Mouse (Mus musculus): ENCODE results near the gene Tnfaip3. TPM values are rescaled to one million over a fixed set of nuclear protein-coding genes. Genes with fewer than 3 reads are reported as not detected.

Tnfaip3 gene
- polyA plus RNA-seq, 1 experiment from 2014 or later = 3.5 TPM

DNA sequence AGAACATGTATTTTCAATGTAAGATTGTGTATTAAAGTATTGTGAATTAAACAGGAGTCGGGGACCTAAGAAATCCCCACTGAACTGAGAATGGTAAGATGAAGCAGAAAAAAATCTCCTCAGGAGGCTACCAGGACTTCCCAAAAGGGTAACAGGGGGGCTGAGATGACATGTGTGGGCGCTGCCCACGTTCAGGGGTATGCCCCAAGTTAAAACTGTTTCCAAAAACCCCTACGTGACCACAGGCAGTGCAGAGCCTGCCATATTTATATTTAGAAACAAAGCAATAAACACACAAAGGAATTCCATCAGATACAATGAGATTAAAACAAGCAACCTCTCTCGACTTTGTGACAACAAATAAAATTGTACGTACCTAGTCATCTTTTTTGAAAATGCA lies 31.9 kb downstream of the Tnfaip3 start:
- H3K4me3 ChIP-seq (ENCODE audit: low read length) = no peak overlapping the region
- H3K4me2 ChIP-seq (replicated peaks; ENCODE audit: low read depth, low read length) = no peak overlapping the region
- peaks cover 15% of the 10 kb centered on the region for H3K4me1 ChIP-seq (ENCODE audit: insufficient read depth, low read length)
- H3K36me3 ChIP-seq (ENCODE audit: insufficient read depth, low read length) = no peaks in the 10 kb centered on the region
- H3K9me3 ChIP-seq (ENCODE audit: low read length) = no peaks in the 10 kb centered on the region
- H3K9ac ChIP-seq (replicated peaks; ENCODE audit: low read length) = no peak overlapping the region
- no peak overlapping the region for H3K27ac ChIP-seq (ENCODE audit: low read length)
- ATAC-seq (ENCODE audit: low FRiP score, low TSS enrichment) = no peak
- 74% methylated on average over 6 of the region's 6 CpGs for WGBS
- H3K27me3 ChIP-seq (ENCODE audit: insufficient read depth, low read length) = no peaks in the 10 kb centered on the region

DNA sequence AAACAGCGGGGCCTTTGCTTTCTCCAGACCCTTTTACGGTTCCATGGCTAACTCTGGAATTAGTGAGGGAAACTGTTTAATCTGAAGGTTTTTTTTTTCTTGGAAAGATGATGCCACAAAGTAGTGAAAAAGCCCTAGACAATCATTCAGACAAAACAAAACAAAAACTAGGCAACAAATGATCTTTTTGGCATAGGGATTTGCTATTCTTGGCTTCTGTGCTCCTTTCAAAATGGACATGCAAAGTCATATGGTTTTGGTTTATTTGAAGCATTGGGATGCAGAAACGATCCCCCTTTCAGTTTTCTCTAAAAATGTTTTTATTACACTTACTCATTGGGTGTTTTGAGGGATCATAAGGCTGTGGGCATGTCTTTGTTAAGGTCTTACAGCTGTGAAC lies 41.0 kb downstream of the Tnfaip3 start:
- no peak overlapping the region for H3K4me2 ChIP-seq (replicated peaks; ENCODE audit: low read depth, low read length)
- no peak overlapping the region for H3K4me3 ChIP-seq (ENCODE audit: low read length)
- no peak for ATAC-seq (ENCODE audit: low FRiP score, low TSS enrichment)
- no peaks in the 10 kb centered on the region for H3K36me3 ChIP-seq (ENCODE audit: insufficient read depth, low read length)
- H3K4me1 ChIP-seq (ENCODE audit: insufficient read depth, low read length) = no peaks in the 10 kb centered on the region
- WGBS = 71% methylated on average over 3 of the region's 3 CpGs
- H3K27me3 ChIP-seq (ENCODE audit: insufficient read depth, low read length) = no peaks in the 10 kb centered on the region
- no peak overlapping the region for H3K27ac ChIP-seq (ENCODE audit: low read length)
- H3K9me3 ChIP-seq (ENCODE audit: low read length) = peaks cover 3% of the 10 kb centered on the region; the same call in 1 of the 2 replicates
- H3K9ac ChIP-seq (replicated peaks; ENCODE audit: low read length) = no peak overlapping the region

DNA sequence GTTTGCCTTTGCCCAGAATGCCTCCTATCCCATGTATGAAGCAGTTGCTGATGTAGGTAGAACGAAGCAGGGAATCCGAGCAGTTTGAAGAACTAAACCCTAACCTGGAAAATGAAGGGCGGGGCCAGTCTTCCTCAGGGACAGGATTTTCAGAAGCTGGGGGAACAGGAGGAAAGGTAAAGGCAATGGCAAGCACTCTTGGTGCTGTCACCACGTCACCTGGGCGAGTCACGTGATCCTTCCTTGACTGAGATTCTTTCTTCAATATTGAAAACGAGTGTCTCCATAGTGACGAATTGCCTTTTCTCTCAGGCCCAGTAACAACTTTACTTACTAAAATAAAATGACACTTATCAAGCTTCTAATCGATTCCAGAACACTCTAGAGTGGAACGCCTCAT lies 48.6 kb downstream of the Tnfaip3 start:
- no peaks in the 10 kb centered on the region for H3K9me3 ChIP-seq (ENCODE audit: low read length)

DNA sequence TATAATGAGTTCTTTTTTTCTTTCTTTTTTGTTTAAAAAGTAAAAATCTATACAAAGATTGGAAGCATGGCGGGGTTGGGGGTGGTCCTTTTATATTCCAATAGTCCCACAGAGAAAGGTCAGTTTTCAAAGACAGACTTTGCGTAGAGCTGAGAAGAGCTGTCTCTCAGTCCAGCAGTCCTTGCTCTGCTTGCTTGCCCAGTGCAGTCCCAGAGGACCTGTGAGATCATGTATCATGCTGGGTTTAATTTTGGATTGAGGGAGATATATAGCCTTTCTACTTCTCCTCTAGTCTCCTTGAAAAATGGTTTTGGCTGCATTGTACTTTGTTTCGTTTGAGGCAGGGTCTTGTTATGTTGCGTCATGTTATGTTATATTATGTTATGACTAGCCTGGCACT lies 49.9 kb downstream of the Tnfaip3 start:
- Histone ChIP-seq H3K27ac (ENCODE audit: low read length) (no peak overlapping the region), H3K4me2 (replicated peaks; ENCODE audit: low read depth, low read length) (no peak overlapping the region), H3K36me3 (ENCODE audit: insufficient read depth, low read length) (no peaks in the 10 kb centered on the region), H3K9ac (replicated peaks; ENCODE audit: low read length) (no peak overlapping the region), H3K9me3 (ENCODE audit: low read length) (no peaks in the 10 kb centered on the region), H3K4me1 (ENCODE audit: insufficient read depth, low read length) (peaks cover 13% of the 10 kb centered on the region; the same call in 1 of the 2 replicates), H3K4me3 (ENCODE audit: low read length) (no peak overlapping the region), H3K27me3 (ENCODE audit: insufficient read depth, low read length) (no peaks in the 10 kb centered on the region)
- WGBS = 59% methylated on average over 4 of the region's 4 CpGs
- ATAC-seq (ENCODE audit: low FRiP score, low TSS enrichment) = no peak

More for the DNA sequence above, 48.6 kb downstream of the Tnfaip3 start:
- no peaks in the 10 kb centered on the region for H3K27me3 ChIP-seq (ENCODE audit: insufficient read depth, low read length)
- H3K4me1 ChIP-seq (ENCODE audit: insufficient read depth, low read length) = peaks cover 13% of the 10 kb centered on the region; the same call in 1 of the 2 replicates
- WGBS = 93% methylated on average over 10 of the region's 10 CpGs
- no peaks in the 10 kb centered on the region for H3K36me3 ChIP-seq (ENCODE audit: insufficient read depth, low read length)
- H3K27ac ChIP-seq (ENCODE audit: low read length) = no peak overlapping the region
- ATAC-seq (ENCODE audit: low FRiP score, low TSS enrichment) = no peak
- no peak overlapping the region for H3K4me2 ChIP-seq (replicated peaks; ENCODE audit: low read depth, low read length)
- no peak overlapping the region for H3K4me3 ChIP-seq (ENCODE audit: low read length)
- no peak overlapping the region for H3K9ac ChIP-seq (replicated peaks; ENCODE audit: low read length)

DNA sequence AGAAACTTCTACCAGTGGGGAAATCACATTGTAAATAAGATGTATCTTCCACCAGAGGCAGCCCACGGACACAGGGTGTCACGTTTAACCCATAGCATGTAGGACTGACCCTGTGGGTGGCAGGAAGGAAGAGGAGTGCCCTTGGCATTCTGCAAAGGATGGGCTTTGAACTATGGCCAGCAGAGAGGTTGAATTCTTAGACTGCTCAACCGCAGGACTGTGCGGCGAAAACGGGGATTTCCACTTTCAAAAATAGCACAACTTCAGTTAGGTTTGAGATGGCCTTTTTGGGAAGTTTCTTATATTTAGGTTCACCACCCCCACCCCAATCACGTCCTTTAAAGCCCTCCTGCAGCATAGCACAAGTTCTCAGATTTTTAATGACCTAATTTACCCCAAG lies 50.6 kb downstream of the Tnfaip3 start:
- H3K36me3 ChIP-seq (ENCODE audit: insufficient read depth, low read length) = no peaks in the 10 kb centered on the region
- no peaks in the 10 kb centered on the region for H3K9me3 ChIP-seq (ENCODE audit: low read length)
- no peak; the same call in 1 of the 2 replicates for ATAC-seq (ENCODE audit: low FRiP score, low TSS enrichment)
- H3K27ac ChIP-seq (ENCODE audit: low read length) = no peak overlapping the region
- no peak overlapping the region for H3K4me2 ChIP-seq (replicated peaks; ENCODE audit: low read depth, low read length)
- H3K27me3 ChIP-seq (ENCODE audit: insufficient read depth, low read length) = no peaks in the 10 kb centered on the region
- no peak overlapping the region for H3K9ac ChIP-seq (replicated peaks; ENCODE audit: low read length)
- no peak overlapping the region for H3K4me3 ChIP-seq (ENCODE audit: low read length)
- 56% methylated on average over 7 of the region's 7 CpGs for WGBS
- peaks cover 13% of the 10 kb centered on the region; the same call in 1 of the 2 replicates for H3K4me1 ChIP-seq (ENCODE audit: insufficient read depth, low read length)

DNA sequence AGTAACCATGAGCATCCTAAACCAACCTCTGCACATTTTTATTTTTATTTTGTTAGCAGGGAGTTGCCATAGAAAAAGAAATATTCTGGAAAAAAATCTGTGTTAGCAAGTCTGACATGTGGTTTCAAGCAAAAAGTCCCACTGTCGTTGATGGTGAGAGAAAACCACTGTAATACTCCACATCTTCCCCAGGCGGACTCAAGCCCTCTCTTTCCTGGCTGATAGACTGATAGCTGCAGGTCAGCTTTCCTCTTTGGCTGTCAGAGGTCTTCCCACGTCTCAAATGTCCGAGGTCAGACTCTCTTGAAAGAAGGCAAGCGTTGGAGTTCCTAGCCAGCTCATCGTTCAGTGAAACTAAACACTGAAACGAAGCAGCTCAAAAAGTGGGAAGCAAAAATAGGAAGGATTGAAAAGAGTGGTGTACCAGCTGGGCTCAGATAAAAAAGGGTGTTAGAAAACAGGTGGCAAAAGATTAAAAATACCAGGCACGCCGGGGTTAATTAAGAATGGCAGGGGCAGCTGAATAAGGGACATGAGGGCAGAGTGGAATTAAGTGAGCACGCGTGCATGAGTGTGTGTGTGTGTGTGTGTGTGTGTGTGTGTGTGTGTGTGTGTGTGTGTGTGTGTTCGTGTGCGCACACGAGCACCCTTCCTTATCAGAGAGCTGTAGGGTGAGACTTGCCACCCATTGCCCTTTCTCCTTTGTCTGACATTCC lies 55.5 kb downstream of the Tnfaip3 start:
- H3K9ac ChIP-seq (replicated peaks; ENCODE audit: low read length) = no peak overlapping the region
- no peaks in the 10 kb centered on the region for H3K27me3 ChIP-seq (ENCODE audit: insufficient read depth, low read length)
- no peak overlapping the region for H3K27ac ChIP-seq (ENCODE audit: low read length)
- H3K4me2 ChIP-seq (replicated peaks; ENCODE audit: low read depth, low read length) = no peak overlapping the region
- H3K36me3 ChIP-seq (ENCODE audit: insufficient read depth, low read length) = no peaks in the 10 kb centered on the region
- H3K4me3 ChIP-seq (ENCODE audit: low read length) = no peak overlapping the region
- H3K4me1 ChIP-seq (ENCODE audit: insufficient read depth, low read length) = peaks cover 9% of the 10 kb centered on the region; the same call in 1 of the 2 replicates
- no peak for ATAC-seq (ENCODE audit: low FRiP score, low TSS enrichment)
- WGBS = 37% methylated on average over 14 of the region's 14 CpGs
- no peaks in the 10 kb centered on the region for H3K9me3 ChIP-seq (ENCODE audit: low read length)

DNA sequence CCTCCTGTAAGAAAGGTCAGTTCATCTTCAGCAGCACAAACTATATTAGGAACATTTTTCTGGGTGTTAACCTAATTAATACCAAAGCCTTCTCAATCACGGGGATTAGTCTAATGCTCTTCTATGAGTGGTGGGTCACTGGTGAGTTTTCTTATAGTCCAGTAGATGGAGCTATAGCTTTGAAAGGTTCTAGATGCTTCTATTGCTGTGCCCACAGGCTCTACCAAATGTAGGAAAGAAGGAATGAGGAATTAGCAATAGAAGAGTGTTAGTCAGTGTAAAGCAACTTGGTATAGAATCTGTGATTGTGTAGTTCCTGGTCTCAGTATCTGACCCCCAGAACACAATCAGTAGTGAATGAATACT lies 61.8 kb downstream of the Tnfaip3 start:
- Histone ChIP-seq H3K27ac (ENCODE audit: low read length) (no peak overlapping the region), H3K9ac (replicated peaks; ENCODE audit: low read length) (no peak overlapping the region), H3K27me3 (ENCODE audit: insufficient read depth, low read length) (no peaks in the 10 kb centered on the region), H3K4me3 (ENCODE audit: low read length) (no peak overlapping the region), H3K4me2 (replicated peaks; ENCODE audit: low read depth, low read length) (no peak overlapping the region), H3K4me1 (ENCODE audit: insufficient read depth, low read length) (no peaks in the 10 kb centered on the region), H3K36me3 (ENCODE audit: insufficient read depth, low read length) (no peaks in the 10 kb centered on the region), H3K9me3 (ENCODE audit: low read length) (no peaks in the 10 kb centered on the region)
- WGBS = 11% methylated on average over 1 of the region's 1 CpGs
- no peak for ATAC-seq (ENCODE audit: low FRiP score, low TSS enrichment)

DNA sequence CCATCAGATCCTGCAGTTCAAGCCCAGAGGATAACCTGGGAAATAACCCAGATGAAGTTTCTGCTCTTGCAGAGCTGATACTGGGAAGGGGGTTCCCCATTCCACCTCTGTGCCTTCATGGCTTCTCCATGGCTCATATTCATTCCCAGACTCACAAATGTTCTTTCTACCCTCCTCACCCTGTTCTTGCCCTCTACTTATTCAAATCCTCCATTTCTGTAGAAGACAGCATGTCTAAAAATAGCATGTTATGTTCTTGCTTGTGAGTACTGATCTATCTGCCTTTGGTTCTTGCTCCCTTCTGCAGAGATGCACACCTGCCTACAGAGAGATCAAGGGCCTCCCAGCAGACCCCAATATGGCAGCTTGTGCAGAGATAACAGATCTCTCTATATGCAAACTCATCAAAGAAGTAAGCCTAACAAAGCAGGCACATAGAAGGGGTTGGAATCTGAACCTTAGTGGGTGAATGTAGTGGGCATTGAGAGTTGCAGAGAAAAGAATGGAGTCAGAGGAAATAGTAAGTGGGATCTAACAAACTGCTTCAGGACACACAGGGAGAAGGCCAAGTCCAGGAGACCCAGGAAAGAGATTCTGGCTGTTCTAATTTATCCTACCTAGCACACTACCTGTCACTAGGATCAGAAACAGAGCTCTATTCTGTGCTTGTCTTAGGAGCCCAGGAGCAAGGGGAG lies 62.3 kb downstream of the Tnfaip3 start:
- H3K4me1 ChIP-seq (ENCODE audit: insufficient read depth, low read length) = no peaks in the 10 kb centered on the region
- H3K36me3 ChIP-seq (ENCODE audit: insufficient read depth, low read length) = no peaks in the 10 kb centered on the region
- H3K4me2 ChIP-seq (replicated peaks; ENCODE audit: low read depth, low read length) = no peak overlapping the region
- no peaks in the 10 kb centered on the region for H3K9me3 ChIP-seq (ENCODE audit: low read length)
- H3K4me3 ChIP-seq (ENCODE audit: low read length) = no peak overlapping the region
- H3K9ac ChIP-seq (replicated peaks; ENCODE audit: low read length) = no peak overlapping the region
- no peak overlapping the region for H3K27ac ChIP-seq (ENCODE audit: low read length)
- no peaks in the 10 kb centered on the region for H3K27me3 ChIP-seq (ENCODE audit: insufficient read depth, low read length)
- ATAC-seq (ENCODE audit: low FRiP score, low TSS enrichment) = no peak
